Mouse (Mus musculus): ENCODE measurements around the gene Ttc39d. TPM values are rescaled to one million over a fixed set of nuclear protein-coding genes. Genes with fewer than 3 reads are reported as not detected.
"Not testable (repeated sequence)": the region's sequence is repeated elsewhere in the genome, so short reads cannot be mapped to it uniquely, and the experiment has no call there.

The Ttc39d gene
- polyA plus RNA-seq, 1 experiment from 2014 or later = not detected

DNA sequence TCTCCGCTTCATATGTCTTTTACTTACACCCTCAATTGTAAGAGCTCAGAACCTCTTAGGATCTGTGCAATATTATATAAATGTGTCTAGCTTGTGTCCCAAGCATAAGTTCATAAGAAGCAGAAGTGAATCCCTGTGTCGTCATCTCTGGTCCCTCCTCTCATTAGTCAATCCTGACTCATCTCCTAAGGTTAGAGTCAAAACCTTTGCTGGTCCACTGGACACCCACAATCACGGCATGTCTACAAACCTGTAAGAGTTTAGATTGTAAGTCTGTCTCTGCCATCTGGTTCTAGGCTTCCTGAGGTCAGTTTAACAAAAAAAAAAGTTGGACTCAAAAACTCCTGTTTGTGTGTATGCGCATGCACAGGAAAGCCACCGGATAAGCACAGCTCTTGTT lies 34.5 kb upstream of the Ttc39d start:
- Histone ChIP-seq H3K4me1 (replicated peaks; ENCODE audit: insufficient read depth, low read length) (peaks cover 15% of the 10 kb centered on the region; the same call in 1 of the 2 replicates), H3K9ac (ENCODE audit: low read depth, low read length) (no peak overlapping the region), H3K9me3 (replicated peaks; ENCODE audit: low read length) (no peaks in the 10 kb centered on the region), H3K4me2 (ENCODE audit: low read length) (no peak overlapping the region), H3K27ac (no peak overlapping the region), H3K36me3 (ENCODE audit: insufficient read depth, low read length) (no peaks in the 10 kb centered on the region), H3K27me3 (ENCODE audit: insufficient read depth, low read length) (no peaks in the 10 kb centered on the region), H3K4me3 (replicated peaks; ENCODE audit: low read depth, low read length) (no peak overlapping the region)
- 86% methylated on average over 5 of the region's 5 CpGs for WGBS
- no peak for DNase-seq (ENCODE audit: low spot score)
- ATAC-seq (replicated peaks; ENCODE audit: low FRiP score, low read depth) = no peak
- no peak for TF ChIP-seq CTCF (IDR thresholded peaks at IDR 0.05; ENCODE audit: low read depth)

DNA sequence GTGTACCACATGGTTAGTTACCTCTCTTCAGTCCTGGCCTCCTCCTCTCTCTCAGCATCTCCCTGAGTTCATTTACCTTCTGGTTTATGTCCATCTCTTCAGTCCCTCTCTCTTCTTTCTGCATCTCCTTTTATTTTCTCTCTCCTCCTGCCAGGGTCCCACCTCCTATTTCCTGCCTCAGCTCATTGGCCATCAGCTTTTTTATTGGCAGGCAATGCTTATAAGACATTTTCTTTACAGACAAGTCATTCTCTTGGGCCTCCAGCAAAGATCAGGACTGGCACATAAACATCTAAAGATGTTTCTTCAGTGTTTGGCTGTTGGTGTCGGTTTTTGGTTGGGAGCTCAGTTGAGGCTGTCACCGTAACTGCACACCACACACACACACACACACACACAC lies 33.6 kb upstream of the Ttc39d start:
- H3K4me2 ChIP-seq (ENCODE audit: low read length) = no peak overlapping the region
- no peak overlapping the region for H3K4me3 ChIP-seq (replicated peaks; ENCODE audit: low read depth, low read length)
- no peak for TF ChIP-seq CTCF (IDR thresholded peaks at IDR 0.05; ENCODE audit: low read depth)
- H3K27me3 ChIP-seq (ENCODE audit: insufficient read depth, low read length) = no peaks in the 10 kb centered on the region
- no peaks in the 10 kb centered on the region for H3K36me3 ChIP-seq (ENCODE audit: insufficient read depth, low read length)
- no peaks in the 10 kb centered on the region for H3K9me3 ChIP-seq (replicated peaks; ENCODE audit: low read length)
- no peak overlapping the region for H3K27ac ChIP-seq
- ATAC-seq (replicated peaks; ENCODE audit: low FRiP score, low read depth) (no peak), DNase-seq (ENCODE audit: low spot score) (no peak)
- 86% methylated on average over 2 of the region's 2 CpGs for WGBS
- H3K9ac ChIP-seq (ENCODE audit: low read depth, low read length) = no peak overlapping the region
- H3K4me1 ChIP-seq (replicated peaks; ENCODE audit: insufficient read depth, low read length) = peaks cover 9% of the 10 kb centered on the region; the same call in 1 of the 2 replicates

GRCm38 (mm10) chr17:80174146-80174545 lies 33.1 kb upstream of the Ttc39d start:
- Histone ChIP-seq H3K27ac (no peak overlapping the region), H3K4me3 (replicated peaks; ENCODE audit: low read depth, low read length) (no peak overlapping the region), H3K9me3 (replicated peaks; ENCODE audit: low read length) (no peaks in the 10 kb centered on the region), H3K4me2 (ENCODE audit: low read length) (no peak overlapping the region), H3K27me3 (ENCODE audit: insufficient read depth, low read length) (no peaks in the 10 kb centered on the region), H3K36me3 (ENCODE audit: insufficient read depth, low read length) (no peaks in the 10 kb centered on the region), H3K4me1 (replicated peaks; ENCODE audit: insufficient read depth, low read length) (0 out of 2 replicates have a peak, but pooled peaks cover 6% of the 10 kb centered on the region), H3K9ac (ENCODE audit: low read depth, low read length) (no peak overlapping the region)
- 70% methylated on average over 3 of the region's 3 CpGs for WGBS
- ATAC-seq (replicated peaks; ENCODE audit: low FRiP score, low read depth) (no peak), DNase-seq (ENCODE audit: low spot score) (no peak)
- no peak for TF ChIP-seq CTCF (IDR thresholded peaks at IDR 0.05; ENCODE audit: low read depth)

- no peak overlapping the region for H3K27ac ChIP-seq
- no peaks in the 10 kb centered on the region for H3K36me3 ChIP-seq (ENCODE audit: insufficient read depth, low read length)
- no peak overlapping the region for H3K4me2 ChIP-seq (ENCODE audit: low read length)
- no peak overlapping the region for H3K9ac ChIP-seq (ENCODE audit: low read depth, low read length)
- H3K4me1 ChIP-seq (replicated peaks; ENCODE audit: insufficient read depth, low read length) = 0 out of 2 replicates have a peak, but pooled peaks cover 6% of the 10 kb centered on the region
- TF ChIP-seq CTCF (IDR thresholded peaks at IDR 0.05; ENCODE audit: low read depth) = no peak
- no peaks in the 10 kb centered on the region for H3K9me3 ChIP-seq (replicated peaks; ENCODE audit: low read length)
- DNase-seq (ENCODE audit: low spot score) (peak; percentile 11), ATAC-seq (replicated peaks; ENCODE audit: low FRiP score, low read depth) (0 out of 2 replicates have a peak, but pooled peaks have one; percentile 10)
- H3K27me3 ChIP-seq (ENCODE audit: insufficient read depth, low read length) = no peaks in the 10 kb centered on the region
- no peak overlapping the region for H3K4me3 ChIP-seq (replicated peaks; ENCODE audit: low read depth, low read length)
- 54% methylated on average over 19 of the region's 19 CpGs for WGBS
Measured at GRCm38 (mm10) chr17:80174699-80175385, 32.4 kb upstream of the Ttc39d start.

DNA sequence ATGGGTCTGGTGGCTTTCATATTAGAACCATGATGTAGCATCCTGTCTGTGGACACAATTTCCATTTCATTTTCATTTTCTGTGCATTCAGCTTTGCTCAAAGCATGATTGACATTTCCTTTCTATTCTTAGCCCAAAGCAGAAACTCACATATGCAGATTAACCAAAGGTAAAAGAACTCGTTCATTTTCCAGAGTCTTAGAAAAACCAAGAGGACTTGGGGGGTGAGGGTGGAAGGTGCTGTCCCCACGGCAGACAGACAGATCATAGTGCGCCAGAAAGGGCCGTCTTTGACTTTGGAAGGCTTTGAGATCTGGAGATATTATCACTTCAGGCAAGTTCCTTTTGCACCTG lies 31.9 kb upstream of the Ttc39d start:
- 82% methylated on average over 4 of the region's 4 CpGs for WGBS
- 0 out of 2 replicates have a peak, but pooled peaks cover 6% of the 10 kb centered on the region for H3K4me1 ChIP-seq (replicated peaks; ENCODE audit: insufficient read depth, low read length)
- no peak for TF ChIP-seq CTCF (IDR thresholded peaks at IDR 0.05; ENCODE audit: low read depth)
- no peaks in the 10 kb centered on the region for H3K9me3 ChIP-seq (replicated peaks; ENCODE audit: low read length)
- H3K27ac ChIP-seq = no peak overlapping the region
- H3K4me3 ChIP-seq (replicated peaks; ENCODE audit: low read depth, low read length) = no peak overlapping the region
- no peak for DNase-seq (ENCODE audit: low spot score)
- no peaks in the 10 kb centered on the region for H3K27me3 ChIP-seq (ENCODE audit: insufficient read depth, low read length)
- no peak overlapping the region for H3K4me2 ChIP-seq (ENCODE audit: low read length)
- no peak overlapping the region for H3K9ac ChIP-seq (ENCODE audit: low read depth, low read length)
- H3K36me3 ChIP-seq (ENCODE audit: insufficient read depth, low read length) = no peaks in the 10 kb centered on the region
- ATAC-seq (replicated peaks; ENCODE audit: low FRiP score, low read depth) = no peak

DNA sequence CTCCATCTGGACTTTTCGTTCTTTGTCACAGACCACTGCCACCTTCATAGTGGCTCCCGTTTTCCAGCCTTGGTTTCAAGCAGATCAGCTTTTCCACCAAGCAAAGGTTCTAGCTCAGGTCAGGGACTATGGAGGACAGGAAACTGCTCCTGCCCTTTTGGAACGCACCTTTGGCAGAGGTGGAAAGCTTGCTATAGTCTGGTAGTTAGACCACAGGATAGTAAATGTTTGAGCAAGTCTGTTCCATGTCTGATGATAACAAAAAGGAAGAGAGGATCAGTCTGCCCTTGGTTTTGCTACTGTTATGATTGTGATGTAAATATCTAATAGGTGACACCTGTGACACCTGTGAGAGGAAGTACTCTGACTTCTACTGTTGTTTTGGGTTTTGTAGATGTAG lies 31.3 kb upstream of the Ttc39d start:
- no peak overlapping the region for H3K9ac ChIP-seq (ENCODE audit: low read depth, low read length)
- TF ChIP-seq CTCF (IDR thresholded peaks at IDR 0.05; ENCODE audit: low read depth) = no peak
- H3K9me3 ChIP-seq (replicated peaks; ENCODE audit: low read length) = no peaks in the 10 kb centered on the region
- H3K27ac ChIP-seq = no peak overlapping the region
- no peak for ATAC-seq (replicated peaks; ENCODE audit: low FRiP score, low read depth)
- H3K36me3 ChIP-seq (ENCODE audit: insufficient read depth, low read length) = no peaks in the 10 kb centered on the region
- DNase-seq (ENCODE audit: low spot score) = no peak
- H3K4me1 ChIP-seq (replicated peaks; ENCODE audit: insufficient read depth, low read length) = 0 out of 2 replicates have a peak, but pooled peaks cover 6% of the 10 kb centered on the region
- no peak overlapping the region for H3K4me3 ChIP-seq (replicated peaks; ENCODE audit: low read depth, low read length)
- no peak overlapping the region for H3K4me2 ChIP-seq (ENCODE audit: low read length)
- H3K27me3 ChIP-seq (ENCODE audit: insufficient read depth, low read length) = no peaks in the 10 kb centered on the region
- 93% methylated on average over 3 of the region's 3 CpGs for WGBS

- H3K4me3 ChIP-seq (replicated peaks; ENCODE audit: low read depth, low read length); H3K4me2 ChIP-seq (ENCODE audit: low read length); H3K9me3 ChIP-seq (replicated peaks; ENCODE audit: low read length); H3K9ac ChIP-seq (ENCODE audit: low read depth, low read length); H3K27ac ChIP-seq; ATAC-seq (replicated peaks; ENCODE audit: low FRiP score, low read depth); H3K36me3 ChIP-seq (ENCODE audit: insufficient read depth, low read length); H3K4me1 ChIP-seq (replicated peaks; ENCODE audit: insufficient read depth, low read length); H3K27me3 ChIP-seq (ENCODE audit: insufficient read depth, low read length); DNase-seq (ENCODE audit: low spot score): not testable (repeated sequence)
- 97% methylated on average over 3 of the region's 3 CpGs for WGBS
Measured at GRCm38 (mm10) chr17:80178846-80179245, 28.4 kb upstream of the Ttc39d start.

Data from kidney, postnatal 0 days (tissue).